Mouse (Mus musculus) 3134 (cell line): ENCODE data around the gene Pter.
A peak's percentile ranks its signal among the peaks of the same experiment; 100 is the strongest.

Experiments
- DNase-seq: peaks from one replicate; pipeline ENCODE4 v3.0.0-alpha.2; 2011; ENCODE audit warnings: low spot score; ENCODE audit not compliant: insufficient read length; ENCODE audit errors: extremely low read depth

The Pter gene

DNA sequence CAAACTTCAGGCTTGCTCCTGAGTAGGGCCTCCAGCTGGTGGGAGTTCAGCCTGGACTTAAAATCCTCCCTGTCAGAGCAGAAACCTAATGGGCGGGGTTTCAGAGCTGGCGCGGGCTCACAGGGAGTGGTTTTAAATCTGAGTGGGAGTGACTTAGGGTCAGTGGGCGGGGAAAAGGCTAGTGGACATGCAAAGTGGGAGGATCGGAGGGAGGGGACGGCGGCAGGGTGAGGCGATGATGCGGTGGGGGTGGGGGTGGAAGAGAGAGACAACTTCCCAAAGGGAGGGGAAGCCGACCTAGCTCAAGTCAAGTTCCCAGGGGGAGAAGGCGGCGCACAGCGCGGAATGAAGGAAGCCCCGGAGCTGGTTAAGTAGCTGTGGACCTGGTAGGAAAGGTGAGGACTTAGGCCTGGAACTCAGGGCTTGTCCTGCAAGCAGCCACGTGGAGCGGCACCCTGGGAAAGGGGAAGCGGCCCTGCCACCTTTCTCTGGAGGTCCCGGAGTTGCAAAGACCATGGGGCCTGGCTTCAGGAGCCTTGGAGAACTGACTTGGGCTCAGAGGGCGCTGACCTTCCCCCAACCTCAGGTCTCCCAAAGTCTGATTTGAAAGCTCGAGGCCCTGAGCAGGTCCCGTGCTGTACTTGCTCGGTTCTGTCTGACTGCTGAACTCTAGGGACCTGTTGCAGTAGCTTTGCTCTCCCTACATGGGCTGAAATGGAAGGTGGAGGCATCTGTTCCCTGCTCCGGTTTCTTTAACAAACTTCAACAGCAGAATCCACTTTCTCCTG, at the start of gene Pter:
Gene Pter, plus strand, starts transcription at position 238 of the 788 bp plus-strand sequence.
- peak; percentile 96 for DNase-seq

DNA sequence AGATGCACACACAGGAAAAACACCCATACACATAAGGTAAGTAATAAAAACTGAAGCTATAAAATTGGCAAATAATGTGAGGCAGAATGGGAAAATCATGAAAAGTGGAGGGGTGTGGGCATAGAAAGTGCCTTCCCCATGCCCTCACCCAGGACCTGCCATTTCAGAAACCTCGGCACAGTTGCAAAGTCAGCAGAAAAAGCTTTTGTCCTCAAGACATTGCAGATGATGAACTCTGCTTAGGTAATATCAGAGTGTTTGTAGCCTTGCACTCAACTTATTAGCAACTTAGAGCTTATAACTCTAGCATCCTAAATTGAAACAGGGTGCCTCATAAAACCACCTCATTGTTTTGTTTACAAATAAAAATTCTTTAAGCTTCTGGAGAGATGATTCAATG, 49.6 kb upstream of the Pter start:
- DNase-seq = no peak

DNA sequence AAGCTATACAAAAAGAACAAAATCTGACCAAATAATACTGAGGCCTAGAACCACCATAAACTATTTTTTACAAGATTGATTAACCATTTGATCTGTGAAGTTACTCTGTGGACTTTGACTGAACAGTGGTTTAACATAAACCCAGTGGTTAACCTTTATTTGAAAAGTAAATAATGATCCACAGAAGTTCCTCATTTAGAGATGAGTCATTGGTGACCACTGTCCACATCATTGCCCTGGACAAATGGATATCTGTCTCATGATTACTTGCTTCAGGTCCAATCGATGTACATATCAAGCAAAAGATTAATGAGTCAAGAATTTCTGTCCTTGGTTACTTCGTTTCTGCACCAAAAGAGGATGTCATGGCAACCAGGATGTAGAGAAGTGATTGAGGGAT, 44.3 kb upstream of the Pter start:
- no peak for DNase-seq

DNA sequence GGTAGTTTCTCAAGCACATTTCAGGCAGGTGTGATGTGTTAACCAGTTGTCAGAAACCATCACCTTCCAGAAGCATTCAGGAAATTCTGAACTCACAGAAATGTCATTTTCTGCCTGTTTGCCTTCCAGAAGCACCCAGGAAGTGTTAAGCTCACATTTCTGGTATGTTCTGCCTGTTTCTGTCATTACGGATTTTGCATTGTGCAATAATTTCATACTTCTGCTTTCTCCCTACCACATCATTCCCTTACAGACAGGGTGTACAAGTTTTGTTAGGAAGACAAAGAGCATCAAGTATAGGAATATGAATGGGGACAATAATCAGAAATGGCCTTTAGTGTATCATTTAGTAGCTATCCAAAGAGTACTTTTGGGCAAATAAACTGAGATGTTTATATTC, 42.8 kb upstream of the Pter start:
- DNase-seq = no peak

DNA sequence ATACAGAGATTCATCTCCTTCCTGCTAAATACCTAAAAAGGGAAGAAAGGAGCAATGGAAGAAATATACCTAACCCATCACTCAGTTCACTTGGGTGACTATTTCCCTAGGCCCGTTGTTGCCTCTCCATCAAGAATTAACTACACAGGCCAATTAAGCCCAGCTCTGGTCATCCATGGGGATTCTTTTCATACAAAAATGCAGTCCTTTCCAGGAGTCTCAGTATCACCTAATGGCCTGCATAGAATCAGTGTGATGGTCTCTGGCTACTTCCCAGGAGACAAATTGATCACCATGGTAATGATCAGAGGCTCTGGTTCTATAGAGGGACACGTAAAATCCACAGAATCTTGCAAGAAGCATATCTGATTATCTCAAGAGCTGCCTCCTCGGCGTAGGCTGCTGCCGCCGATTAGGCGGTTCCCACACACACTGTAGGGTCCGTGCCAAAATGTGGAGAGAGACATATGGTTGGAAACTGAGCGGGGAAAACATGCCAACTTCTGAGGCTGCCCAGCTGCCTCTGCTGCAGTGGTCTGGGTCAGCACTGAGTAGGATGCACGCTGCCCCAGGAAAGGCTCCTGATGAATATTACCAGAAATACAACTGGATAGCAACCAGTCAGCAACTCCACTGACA, 40.4 kb upstream of the Pter start:
- DNase-seq = no peak

DNA sequence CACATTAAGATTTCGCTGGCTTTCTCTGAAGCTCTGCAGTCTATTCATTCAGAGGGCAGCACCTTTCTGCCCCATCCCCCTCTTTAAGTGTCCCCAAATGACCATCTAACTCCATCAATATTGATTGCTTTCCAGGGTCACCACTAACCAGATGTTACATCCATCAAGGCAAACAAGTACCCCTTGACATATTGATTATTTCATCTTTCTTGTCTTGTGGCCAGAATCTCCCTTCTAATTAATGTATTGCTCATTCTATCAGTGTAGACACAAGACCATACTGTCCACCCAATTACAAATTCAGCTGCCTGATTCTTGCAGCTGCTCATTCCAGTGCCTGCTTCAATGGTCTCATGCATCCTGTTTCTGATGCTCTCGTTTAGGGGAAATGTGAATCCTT, 36.8 kb upstream of the Pter start:
- no peak for DNase-seq

DNA sequence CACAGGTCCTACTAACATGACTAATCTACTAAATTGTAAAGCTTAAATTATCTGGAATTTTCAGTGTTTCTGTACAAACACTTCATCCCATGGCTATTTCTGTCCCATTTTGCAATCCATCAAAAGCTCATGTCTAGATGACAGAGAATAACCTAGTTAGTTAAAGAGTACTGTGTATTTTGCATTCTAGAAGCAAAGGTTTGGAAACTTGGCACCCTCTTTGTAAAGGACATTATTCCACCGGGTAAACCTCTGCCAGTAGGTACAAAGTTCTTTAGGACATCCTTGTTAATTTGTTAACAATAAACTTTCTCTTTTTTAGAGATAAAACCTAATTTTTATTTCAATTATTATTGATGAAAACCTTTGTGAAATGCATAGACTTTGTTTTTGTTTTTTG, 18.1 kb upstream of the Pter start:
- no peak for DNase-seq

DNA sequence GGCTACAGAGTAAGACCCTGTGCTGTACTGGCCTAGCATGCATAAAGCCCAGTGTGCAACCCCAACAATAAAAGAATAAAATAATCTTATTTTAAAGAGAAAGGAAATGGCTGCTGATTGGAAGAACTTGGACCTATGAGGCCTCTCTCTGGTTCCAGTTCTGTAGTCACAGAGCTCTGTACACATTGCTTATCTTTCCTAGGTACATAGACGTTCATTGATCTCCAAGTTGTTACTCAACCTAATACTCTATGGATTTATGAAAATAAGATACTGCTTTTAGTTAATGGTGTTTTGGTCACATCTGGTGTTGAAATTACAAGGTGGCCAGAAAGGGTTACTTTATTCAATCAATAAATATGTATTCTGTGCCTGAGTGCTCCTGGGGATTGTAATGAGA, 1.8 kb downstream of the Pter start:
- DNase-seq = no peak

DNA sequence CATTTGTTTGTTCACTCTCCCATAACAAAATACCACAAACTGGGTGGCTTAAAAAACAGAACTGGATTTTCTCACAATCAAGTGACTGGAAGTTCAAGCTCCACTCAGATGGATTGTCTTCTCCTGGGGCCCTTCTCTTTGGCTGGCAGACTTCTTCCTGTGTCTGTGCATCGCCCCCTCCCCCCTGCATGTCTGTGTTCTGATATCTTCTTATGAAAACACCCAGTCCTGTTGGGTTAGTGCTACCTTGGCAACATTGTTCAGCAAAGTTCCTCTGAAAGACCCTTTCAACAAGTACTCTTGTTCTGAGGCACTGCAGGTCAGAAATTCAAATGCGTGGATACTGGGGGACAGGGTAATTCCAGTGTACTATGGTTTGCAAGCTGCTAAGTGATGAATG, 6.5 kb downstream of the Pter start:
- no peak for DNase-seq

DNA sequence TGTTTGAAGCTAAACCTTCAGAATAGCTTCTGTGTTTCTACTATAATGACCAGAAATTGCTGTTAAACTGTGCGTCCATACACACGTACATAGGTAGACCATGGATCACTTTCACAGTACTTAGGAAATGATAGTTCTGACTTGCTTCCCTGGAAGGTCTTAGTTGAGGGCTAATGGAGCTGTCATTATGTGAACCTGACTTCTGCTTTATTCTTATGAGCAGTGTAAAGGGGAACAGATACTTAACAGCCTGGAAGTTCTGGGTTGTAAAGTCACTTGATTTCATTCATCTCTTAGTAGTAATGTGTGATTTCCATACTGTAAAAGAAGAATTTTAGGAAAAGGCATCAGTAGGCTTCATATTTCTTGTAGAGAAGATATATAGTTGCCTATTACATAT, 10.1 kb downstream of the Pter start:
- no peak for DNase-seq

DNA sequence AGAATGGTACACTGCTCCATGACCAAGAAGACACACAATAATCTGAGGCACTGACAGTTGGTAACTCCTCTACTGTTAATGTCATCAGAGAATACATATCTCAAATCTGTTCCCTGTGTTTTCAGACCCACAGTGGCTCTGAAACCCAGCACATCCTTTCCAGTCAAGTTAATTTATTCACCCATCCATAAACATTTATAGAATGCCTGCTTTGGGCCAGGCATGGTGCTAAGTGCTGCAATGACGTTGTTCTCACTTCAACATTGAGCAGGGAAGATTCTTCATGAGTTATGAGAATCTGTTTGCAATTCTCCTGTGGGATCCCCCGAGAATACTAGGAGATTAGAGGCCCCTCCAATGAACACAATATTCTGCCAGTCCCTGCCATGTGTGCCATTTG, 11.4 kb downstream of the Pter start:
- DNase-seq = no peak

DNA sequence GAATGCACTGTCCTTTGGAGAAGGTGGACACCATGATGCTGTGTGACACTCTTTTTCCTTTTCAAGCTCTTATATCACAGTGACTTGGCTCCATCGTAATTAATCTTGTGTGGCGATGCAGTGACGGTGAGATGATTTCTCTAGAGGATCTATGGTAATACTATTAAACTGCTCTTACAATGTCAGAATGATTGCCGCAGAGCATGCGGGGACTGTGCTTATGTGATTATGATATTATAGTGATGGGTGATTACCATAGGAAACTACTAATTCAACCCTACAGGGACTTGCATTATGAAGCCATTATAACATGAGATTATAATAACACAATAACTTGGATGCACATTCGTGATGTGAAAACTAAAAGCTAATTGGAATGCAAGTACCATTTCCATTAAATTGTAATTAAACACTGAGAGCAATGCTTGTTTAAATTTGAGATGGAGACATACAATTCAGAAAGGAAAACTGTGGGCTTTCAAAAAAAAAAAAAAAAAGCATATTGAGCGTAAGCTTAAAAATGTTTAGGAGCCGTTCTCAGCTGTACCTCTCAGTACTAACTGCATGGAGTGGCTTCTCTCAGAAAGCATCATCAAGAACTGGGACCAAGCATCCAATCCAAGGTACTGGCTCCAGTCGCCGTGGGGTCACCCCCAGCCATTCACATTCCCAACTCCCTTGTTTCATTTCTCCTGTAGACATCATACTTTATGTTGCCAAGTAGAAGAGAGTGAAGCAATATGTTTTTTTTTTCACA, 13.8 kb downstream of the Pter start:
- no peak for DNase-seq

DNA sequence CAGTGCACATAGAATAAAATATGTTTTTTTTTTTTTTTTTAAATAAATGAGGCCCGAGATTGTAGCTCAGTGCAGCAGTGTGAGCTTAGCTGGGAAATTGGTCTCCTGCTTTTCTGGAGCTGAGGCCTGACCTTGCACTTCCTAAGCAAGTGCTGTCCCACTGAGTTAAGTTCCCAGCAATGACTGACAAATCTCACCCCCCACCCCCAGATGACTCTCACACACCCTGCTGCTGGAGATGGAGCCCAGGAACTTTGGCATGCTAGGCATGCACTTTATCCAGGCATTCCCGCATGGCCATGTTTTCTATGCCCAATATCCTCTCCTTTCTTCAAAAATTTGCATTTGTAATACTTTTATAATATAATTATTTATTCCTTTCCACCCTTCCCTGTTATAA, 14.8 kb downstream of the Pter start:
- DNase-seq = no peak

DNA sequence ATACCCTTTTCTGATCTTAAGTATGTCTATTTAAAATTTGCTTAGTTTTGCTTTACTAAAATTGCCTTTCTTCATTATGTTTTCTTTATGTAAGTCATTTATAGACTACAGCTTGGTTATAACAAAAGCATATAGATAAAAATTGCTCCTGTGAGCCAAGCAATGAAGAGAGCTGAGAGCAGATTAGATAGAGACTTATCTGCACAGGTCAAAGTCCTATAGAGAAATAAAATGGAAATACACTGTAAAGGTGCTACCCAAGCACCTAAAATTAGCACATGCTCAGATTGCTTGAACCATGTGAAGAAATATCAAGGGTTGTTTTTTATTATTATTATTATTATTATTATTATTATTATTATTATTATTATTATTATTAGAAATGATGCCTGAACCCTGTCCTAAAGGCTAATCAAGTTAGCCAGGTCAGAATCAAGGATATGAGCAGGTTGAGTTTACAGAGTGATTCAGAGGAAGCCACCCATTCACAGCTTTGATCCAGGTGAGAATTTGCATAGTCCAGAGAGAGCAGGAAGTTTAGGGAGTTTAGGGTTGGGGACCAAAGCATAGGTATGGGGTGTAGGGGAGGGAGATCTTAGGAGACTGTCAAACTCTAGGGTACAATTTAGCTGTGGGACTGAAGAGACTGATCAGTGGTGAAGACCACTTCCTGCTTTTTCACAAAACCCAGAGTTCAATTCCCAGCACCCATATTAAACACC, 33.0 kb downstream of the Pter start:
- DNase-seq = no peak

DNA sequence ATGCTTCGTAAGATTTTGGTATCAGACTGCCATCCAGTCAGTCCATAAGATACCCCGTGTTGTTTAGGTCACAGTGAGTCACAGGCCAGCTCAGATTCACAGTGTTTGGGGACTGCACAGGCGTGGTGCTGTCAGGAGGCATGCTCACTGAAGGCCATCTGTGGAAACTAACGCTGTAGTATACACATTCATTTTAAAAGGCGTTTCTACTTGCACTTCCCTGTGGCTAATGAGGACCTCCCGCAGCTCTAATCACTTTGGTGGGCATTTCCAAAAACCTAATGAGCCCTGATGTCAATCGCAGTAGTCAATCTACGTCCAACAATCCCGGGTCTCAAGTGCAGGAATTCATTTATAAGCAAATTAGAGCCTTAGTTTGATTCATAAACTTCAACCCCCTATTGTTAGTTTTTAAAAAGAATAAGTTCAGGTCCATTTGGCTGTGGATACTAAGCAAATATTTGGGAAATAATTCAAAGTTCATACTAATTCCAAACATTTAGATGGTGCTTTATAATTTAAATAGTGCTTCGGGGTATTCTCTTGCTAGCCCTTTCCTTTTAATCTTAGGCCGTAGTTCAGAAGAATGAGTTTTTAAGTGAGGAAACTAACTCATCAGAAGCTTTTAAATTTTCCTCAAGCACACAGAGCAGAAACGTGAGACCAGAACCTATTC, 46.3 kb downstream of the Pter start:
- no peak for DNase-seq

DNA sequence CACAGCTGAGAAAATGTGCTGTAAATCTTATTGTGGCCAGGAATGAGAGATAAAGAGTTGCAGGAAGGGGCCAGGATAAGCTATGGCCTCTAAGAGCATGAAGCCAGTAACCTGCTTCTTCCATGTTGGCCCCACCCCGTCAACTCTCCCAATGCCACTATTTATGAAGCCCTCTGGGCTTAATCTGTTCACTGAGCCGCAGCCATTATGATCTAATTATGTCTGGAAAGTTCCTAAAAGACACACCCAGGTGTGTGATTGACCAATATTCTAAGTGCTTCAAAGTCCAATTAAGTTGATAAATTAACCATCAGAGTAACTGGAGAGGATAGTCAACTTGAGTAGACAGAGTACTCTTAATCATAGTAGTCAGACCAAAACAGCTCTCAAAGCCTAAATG, 49.9 kb downstream of the Pter start:
- no peak for DNase-seq

DNA sequence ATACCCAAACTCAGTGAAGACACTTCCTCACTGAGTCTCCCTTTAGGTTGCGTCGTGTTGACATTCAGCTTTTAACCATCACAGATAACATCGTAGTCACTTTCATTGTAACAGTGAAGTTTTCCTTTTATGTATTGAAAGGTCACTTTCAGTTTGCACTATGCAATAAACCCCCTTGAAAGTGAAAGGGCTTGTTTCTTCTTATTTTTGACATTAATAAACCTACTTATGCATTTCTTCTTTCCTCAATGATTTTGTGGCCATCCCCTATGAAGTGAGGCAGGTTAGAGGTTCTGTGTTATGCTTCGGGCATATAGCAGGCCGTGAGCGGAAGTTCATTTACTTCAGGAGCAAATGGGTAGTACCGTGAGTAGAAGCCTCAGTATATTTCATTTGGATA, 53.5 kb downstream of the Pter start:
- DNase-seq = no peak

DNA sequence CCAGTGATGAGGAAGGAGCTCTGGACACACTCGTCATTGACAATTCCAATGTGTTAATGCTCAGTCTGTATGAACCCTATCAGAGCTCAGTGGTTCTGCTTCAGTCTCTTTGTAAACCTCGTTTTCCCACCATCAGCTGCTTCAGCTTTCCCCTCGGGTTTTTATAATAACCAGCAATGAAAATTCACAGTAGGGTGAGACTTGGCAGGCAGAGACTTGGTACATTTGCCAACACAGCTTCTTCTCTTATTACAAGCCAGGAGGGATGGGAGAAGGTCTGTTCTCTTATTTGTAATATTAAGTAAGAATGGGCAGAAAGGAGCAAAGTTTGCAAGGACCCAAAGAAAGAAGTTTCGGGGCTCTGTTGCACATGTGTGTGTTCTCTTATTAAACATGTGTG, 54.9 kb downstream of the Pter start:
- DNase-seq = no peak

DNA sequence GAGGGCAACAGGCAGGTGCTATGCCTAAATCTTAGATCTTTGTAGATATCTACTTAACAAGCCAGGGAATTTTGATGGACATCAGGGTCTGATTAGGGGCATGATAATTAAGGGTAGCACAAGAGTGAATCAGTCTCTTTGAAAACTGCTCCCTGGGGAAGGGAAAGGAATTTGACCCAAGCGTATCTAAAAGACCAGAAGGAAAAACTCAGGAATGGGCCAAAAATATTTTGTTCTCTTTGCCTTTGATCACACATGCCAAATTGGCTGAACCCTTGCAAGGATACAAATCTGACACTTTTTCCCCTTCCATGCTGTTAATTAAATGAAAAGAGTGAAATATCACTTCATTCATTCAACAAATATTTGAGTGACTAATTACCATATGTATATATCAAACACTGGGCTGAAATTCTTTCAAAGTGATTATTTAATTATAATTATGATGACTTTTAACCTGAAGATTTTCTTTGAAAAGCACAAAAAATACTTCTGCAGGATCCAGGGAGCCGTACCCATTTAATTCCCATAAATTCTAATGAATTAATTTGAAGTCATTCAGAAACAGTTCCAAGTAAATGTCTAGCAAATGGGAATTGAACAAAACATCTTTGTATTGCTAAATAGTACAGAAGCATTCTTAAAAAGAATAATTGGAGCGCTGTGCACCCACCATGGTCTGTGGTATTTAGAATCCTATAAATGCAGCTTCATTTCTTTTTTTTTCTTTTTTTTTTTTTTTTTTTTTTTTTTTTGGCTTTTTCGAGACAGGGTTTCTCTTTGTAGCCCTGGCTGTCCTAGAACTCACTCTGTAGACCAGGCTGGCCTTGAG, 61.3 kb downstream of the Pter start:
- no peak for DNase-seq

DNA sequence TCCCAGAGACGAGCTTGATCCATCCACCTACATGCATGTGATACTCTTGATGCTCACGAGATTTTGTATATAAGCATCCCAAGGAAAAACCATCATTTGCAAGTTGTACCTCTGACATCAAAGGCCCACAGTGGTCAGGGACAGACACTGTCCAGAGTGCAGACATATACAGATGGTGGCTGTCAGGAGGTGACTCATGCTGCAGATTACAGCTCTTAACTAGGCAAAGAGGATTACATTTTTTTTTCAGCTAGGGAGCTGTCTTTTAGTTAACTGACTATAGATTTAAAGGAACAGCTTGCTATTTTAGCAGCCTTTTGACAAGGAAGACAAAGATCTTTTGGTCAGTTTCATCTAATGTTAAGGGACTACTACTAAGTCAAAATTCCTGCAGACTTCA, 76.2 kb downstream of the Pter start:
- no peak for DNase-seq
